Mouse (Mus musculus) bone marrow, adult 2 months (tissue): Measurements from ENCODE around the gene Prdm12. TPM values are rescaled to one million over a fixed set of nuclear protein-coding genes. Genes with fewer than 3 reads are reported as not detected.
A peak's percentile ranks its signal among the peaks of the same experiment; 100 is the strongest.
"Not testable (repeated sequence)": the region's sequence is repeated elsewhere in the genome, so short reads cannot be mapped to it uniquely, and the experiment has no call there.

ENCODE experiments used
- H3K27ac ChIP-seq: fragments of 200-500 bp; 2 replicates; pipeline ENCODE4 v1.5.1; 2012; ENCODE audit warnings: low read depth, mild to moderate bottlenecking, control low read depth, inconsistent platforms, low read length; ENCODE audit not compliant: control insufficient read depth, poor library complexity, insufficient read depth
- H3K4me1 ChIP-seq: fragments of 200-500 bp; 2 replicates; pipeline ENCODE4 v1.6.1; 2011; ENCODE audit warnings: low read length; ENCODE audit not compliant: control insufficient read depth, insufficient read depth
- H3K4me3 ChIP-seq: fragments of 200-500 bp; replicated peaks from 2 replicates; pipeline ENCODE3; 2011; ENCODE audit warnings: mild to moderate bottlenecking, low read depth, low read length, control low read depth; ENCODE audit not compliant: control insufficient read depth
- CTCF ChIP-seq: fragments of 200-500 bp; IDR thresholded peaks from 2 replicates; pipeline ENCODE4 v1.5.1; 2011; ENCODE audit warnings: low read length, control low read depth; ENCODE audit not compliant: control insufficient read depth, insufficient read depth
- POLR2A ChIP-seq: fragments of 200-500 bp; IDR thresholded peaks from 2 replicates; pipeline ENCODE4 v1.6.1; 2011; ENCODE audit warnings: low read depth, mild to moderate bottlenecking, control low read depth, low read length, borderline replicate concordance; ENCODE audit not compliant: control insufficient read depth
- whole genome bisulfite sequencing: fragments of 180-500 bp; shearing (Covaris S2); methylation state at CpG from one replicate; pipeline ENCODE4 v1.1.7; 2018; 5-methylcytosine and 5-hydroxymethylcytosine counted together
- polyA plus RNA-seq: library from polyadenylated mRNA; stranded (reverse); fragments of >200 nt; gene quantifications from 2 replicates; pipeline ENCODE4 v1.2.4, GENCODE M21; 2011; ENCODE audit warnings: low replicate concordance; ENCODE audit not compliant: missing spikeins, insufficient read depth, insufficient read length

Prdm12 gene
- polyA plus RNA-seq, 1 experiment, result not detected

DNA sequence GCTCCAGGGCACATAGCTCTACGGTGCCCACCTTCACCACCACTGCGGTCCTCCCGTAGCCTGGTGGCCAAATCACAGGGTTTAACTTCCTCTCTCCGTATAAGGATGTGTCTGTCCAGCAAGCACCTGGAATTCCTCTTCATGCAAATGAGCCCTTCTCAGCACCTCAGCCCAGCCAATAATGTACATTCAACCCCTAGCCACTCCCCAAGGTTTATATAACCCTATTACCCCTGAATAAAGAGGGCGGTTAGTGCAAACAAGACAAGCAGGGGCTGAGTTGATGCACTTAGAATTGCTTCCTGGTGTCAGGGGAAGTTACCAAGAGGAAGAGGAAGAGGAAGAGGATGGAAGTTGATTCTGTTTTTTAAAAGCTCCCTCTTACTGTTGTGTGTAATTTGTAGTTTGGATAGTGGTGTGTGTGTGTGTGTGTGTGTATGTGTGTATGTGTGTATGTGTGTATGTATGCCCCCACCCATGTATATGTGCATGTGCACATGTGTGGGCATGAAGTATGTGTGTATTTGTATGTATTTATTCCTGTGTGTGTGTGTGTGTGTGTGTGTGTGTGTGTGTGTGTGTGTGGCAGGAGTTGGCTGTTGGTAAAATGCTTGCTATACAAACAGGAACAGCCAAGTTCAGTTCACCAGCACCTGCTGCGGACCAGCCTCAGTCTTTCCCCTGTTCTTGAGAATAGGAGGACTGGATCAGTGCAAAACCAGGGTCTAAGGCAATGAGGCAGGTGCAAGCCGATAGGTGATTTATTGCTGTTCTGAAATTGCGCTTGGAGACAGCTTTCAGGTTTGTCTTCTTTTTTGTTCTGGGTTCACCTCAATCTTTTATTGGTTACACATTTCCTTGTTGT is 23.3 kb downstream of the Prdm12 start:
- 51% methylated on average over 8 of the region's 8 CpGs for WGBS
- no peaks in the 10 kb centered on the region; the same call in none of the 2 replicates for H3K4me1 ChIP-seq
- TF ChIP-seq CTCF, result no peak
- no peak for TF ChIP-seq POLR2A
- no peak overlapping the region for H3K27ac ChIP-seq
- no peak overlapping the region for H3K4me3 ChIP-seq

DNA sequence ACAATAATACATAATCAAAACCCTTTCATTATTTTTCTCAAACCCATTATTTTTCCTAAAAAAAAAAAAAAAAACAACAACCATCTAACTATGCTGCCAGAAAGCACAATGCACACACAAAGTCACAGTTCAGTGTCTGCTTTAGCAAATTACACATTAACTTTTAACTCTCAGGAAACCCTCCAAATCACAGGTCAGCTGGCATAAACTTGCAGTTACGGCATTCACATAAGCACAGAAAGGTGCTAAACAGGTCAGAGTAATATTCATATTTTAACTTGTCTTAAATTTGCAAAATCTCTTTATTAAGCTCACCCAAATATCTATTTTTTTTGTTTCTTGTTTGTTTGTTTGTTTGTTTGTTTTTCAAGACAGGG is 24.0 kb downstream of the Prdm12 start:
- H3K4me1 ChIP-seq, result no peaks in the 10 kb centered on the region; the same call in none of the 2 replicates
- TF ChIP-seq POLR2A, result no peak
- TF ChIP-seq CTCF, result no peak
- WGBS, result 76% methylated on average over 1 of the region's 1 CpGs
- H3K27ac ChIP-seq, result no peak overlapping the region
- H3K4me3 ChIP-seq, result no peak overlapping the region

DNA sequence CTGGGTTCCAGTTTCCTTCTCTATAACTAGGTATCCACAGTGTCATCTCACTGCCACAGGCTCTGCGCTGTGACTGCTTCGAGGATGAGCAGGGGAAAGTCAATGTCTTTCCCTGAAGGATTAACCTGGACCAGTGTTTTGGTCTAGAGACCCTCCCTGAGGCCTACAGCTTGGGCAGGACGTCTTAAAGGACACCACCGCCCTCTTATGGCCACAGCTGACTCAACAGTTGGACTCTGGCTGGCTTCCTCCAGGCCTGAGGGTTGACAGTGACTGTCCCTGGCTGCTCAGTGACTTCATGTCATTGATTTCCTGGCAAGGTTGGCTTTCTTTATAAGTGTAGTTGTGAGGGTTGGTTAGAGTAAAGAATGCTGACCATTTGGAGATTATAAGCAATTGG is 27.5 kb downstream of the Prdm12 start:
- no peak overlapping the region for H3K4me3 ChIP-seq
- no peaks in the 10 kb centered on the region; the same call in none of the 2 replicates for H3K4me1 ChIP-seq
- TF ChIP-seq POLR2A (no peak), CTCF (peak; percentile 46; the same call in 1 of the 2 replicates)
- H3K27ac ChIP-seq, result no peak overlapping the region
- 40% methylated on average over 4 of the region's 4 CpGs for WGBS

DNA sequence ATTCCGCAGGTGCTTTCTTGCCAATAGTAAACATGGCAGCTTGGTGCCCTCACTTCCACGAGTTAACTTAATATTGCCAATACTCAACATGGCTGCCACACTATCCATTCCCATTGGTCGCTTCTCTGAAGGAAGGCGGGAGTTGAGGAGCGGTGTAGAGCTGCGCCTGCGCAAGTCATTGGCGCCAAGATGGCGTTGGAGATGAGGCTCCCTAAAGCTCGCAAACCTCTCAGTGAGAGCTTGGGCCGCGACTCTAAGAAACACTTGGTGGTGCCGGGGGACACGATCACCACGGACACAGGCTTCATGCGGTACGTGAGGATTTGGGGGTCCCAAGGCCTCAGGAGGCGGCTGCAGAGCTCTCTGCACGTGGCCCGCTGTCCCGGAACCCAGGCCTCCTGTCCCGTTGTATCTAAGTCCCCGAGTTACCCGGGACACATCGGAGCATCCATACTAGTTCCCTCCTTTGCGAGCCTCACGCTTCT is 30.8 kb downstream of the Prdm12 start, which contains the start of gene Exosc2:
TSS of gene Exosc2 (plus strand) at position 165 of the 485 bp plus-strand sequence.
- 1% methylated on average over 27 of the region's 27 CpGs for WGBS
- Histone ChIP-seq H3K27ac (0 out of 2 replicates have a peak within 1 kb of the TSS, but pooled peaks have one; percentile 8), H3K4me1 (no peaks in the 10 kb centered on the region; the same call in none of the 2 replicates), H3K4me3 (peak within 1 kb of the TSS; percentile 89)
- TF ChIP-seq CTCF, result peak; percentile 1; the same call in 1 of the 2 replicates
- TF ChIP-seq POLR2A, result peak; percentile 90

DNA sequence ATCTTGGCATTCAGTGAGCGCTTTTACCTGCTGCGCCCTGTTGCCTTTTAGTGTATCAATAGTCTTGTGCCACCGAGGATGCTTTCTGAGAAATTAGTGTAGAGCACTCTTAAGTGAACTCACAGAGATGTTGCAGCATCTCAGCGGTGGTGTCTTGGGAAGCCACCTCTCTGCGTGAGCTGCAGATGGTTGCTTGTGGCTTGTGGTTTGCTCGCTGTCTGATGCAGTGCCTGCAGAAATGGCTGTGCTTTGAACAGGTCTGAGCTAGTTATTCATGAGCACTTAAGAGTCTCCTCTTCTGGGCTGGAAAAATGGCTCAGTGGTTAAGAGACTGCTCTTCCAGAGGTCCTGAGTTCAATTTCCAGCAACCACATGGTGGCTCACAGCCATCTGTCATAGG is 38.8 kb downstream of the Prdm12 start:
- Histone ChIP-seq H3K27ac (no peak overlapping the region), H3K4me3 (no peak overlapping the region), H3K4me1 (no peaks in the 10 kb centered on the region)
- TF ChIP-seq POLR2A (no peak), CTCF (no peak)
- WGBS, result 63% methylated on average over 6 of the region's 6 CpGs

DNA sequence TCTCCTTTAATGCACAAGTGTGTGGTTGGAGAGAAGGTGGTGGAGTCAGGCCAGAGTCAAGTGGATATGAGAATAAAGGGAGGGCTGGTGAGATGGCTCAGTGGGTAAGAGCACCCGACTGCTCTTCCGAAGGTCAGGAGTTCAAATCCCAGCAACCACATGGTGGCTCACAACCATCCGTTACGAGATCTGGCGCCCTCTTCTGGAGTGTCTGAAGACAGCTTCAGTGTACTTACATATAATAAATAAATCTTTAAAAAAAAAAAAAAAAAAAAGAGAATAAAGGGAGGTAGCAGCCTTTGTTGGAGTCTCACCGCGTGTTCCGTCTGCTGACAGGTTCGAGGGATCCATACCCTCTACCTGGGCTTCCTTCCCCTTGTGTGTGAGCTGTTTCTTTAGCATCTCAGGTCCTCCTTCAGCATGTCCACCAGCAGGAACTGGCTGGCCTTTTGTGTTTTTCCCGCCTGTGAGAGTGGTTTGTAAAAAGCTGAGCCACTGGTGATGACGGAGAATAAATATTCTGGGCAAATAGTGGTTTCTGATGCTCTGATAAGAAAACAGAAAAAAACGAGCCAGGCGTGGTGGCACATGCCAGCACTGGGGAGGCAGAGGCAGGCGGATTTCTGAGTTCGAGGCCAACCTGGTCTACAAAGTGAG is 41.3 kb downstream of the Prdm12 start:
- H3K4me3 ChIP-seq, H3K27ac ChIP-seq: not testable (repeated sequence)
- WGBS, result 79% methylated on average over 15 of the region's 15 CpGs

DNA sequence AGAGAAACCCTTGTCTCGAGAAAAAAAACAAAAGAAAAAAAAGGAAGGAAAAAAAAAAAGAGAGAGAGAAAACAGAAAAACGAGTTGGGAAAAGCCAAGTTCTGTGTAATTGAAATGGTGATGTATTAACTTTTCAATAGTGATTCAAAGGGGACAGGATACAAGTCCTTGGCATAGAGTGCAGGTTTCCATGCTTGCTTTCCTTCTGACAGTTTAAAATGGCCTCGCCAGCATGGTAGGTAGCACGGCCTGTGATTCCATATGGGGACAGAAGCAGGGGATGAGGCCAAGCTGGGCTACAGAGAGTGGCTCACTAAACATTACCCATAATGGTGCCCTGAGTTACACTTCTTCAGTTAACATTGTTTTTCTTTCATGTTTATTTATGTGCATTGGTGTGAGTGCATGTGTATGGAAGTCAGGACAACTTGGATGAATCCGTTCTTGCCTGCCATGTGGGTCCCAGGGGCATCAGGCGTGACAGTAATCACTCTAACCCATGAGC is 41.9 kb downstream of the Prdm12 start:
- WGBS, result 84% methylated on average over 6 of the region's 6 CpGs
- no peak for TF ChIP-seq POLR2A
- TF ChIP-seq CTCF, result no peak
- Histone ChIP-seq H3K27ac (no peak overlapping the region), H3K4me3 (no peak overlapping the region), H3K4me1 (no peaks in the 10 kb centered on the region)

More for the DNA sequence above, 41.3 kb downstream of the Prdm12 start:
- not testable (repeated sequence) for H3K4me1 ChIP-seq

DNA sequence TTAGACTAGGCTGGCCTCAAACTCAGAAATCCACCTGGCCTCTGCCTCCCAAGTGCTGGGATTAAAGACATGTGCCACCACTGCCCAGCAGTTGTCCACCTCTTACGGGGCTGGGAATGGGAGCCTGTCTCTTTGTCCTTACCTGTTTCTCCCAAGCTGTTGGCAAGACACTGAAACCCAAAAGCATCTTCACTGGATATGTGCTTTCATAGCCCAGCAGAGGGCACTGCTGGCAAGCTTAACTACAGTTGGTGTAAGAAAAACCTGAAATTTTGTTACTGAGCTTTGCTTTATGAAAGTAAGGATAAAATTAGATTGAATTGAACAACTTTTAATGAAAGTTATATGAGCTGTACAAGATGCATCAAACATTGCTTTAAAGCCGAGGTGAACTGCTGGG is 43.8 kb downstream of the Prdm12 start:
- 33% methylated on average over 2 of the region's 2 CpGs for WGBS
- no peak overlapping the region for H3K27ac ChIP-seq
- no peaks in the 10 kb centered on the region for H3K4me1 ChIP-seq
- no peak overlapping the region for H3K4me3 ChIP-seq
- no peak for TF ChIP-seq POLR2A
- peak; percentile 33; the same call in 1 of the 2 replicates for TF ChIP-seq CTCF
